Mouse (Mus musculus) liver, adult 2 months (tissue): ENCODE data around the gene Actg2.

Source experiments
- CTCF ChIP-seq: fragments of 200-500 bp; IDR thresholded peaks from 2 replicates; pipeline ENCODE4 v1.5.1; 2011; ENCODE audit warnings: low read depth, low read length, control low read depth
- POLR2A ChIP-seq: fragments of 200-500 bp; IDR thresholded peaks from 2 replicates; pipeline ENCODE4 v1.6.1; 2011; ENCODE audit warnings: low read length, control low read depth; ENCODE audit not compliant: insufficient read depth; ENCODE audit errors: extremely low read depth

GRCm38 (mm10) chr6:83496753-83497710, 39.0 kb downstream of the Actg2 start:
- TF ChIP-seq POLR2A = no peak
- no peak for TF ChIP-seq CTCF
